Mouse (Mus musculus) urinary bladder, adult 18-20 months (tissue): ENCODE measurements at regions not wholly inside any gene's neighbourhood (a gene's known extent, or its start where the extent isn't known, plus 50 kb on each side); places are given as distances from the start of the nearest gene placed in this dataset.

Source experiments
- DNase-seq, 2 experiments: peaks; one replicate each; pipeline ENCODE4 v3.0.0; 2022; ENCODE audit warnings: low spot score in 2 of 2, mixed read lengths in 2 of 2

GRCm38 (mm10) chr13:47862896-47863295 lies 398.1 kb upstream of the Id4 start:
- no peak for DNase-seq

DNA sequence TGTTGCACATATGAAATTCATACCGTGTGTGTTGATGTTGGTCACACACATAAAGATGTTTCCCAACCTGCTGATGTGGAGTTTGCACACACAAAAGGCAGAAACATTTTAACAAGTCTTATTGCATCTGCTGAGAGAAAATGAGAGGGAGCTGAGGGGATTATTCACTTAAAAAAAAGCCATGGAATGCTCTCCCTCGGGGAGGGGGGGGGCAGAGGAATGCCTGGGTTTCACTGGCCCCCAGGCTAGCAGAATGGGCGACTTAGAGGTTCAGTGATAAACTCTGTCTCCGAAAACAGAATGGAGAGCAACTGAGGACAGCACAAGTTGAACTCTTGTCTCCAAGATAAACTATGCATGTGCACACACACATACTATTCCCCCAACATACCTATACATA lies 392.4 kb upstream of the Id4 start:
- no peak for DNase-seq

DNA sequence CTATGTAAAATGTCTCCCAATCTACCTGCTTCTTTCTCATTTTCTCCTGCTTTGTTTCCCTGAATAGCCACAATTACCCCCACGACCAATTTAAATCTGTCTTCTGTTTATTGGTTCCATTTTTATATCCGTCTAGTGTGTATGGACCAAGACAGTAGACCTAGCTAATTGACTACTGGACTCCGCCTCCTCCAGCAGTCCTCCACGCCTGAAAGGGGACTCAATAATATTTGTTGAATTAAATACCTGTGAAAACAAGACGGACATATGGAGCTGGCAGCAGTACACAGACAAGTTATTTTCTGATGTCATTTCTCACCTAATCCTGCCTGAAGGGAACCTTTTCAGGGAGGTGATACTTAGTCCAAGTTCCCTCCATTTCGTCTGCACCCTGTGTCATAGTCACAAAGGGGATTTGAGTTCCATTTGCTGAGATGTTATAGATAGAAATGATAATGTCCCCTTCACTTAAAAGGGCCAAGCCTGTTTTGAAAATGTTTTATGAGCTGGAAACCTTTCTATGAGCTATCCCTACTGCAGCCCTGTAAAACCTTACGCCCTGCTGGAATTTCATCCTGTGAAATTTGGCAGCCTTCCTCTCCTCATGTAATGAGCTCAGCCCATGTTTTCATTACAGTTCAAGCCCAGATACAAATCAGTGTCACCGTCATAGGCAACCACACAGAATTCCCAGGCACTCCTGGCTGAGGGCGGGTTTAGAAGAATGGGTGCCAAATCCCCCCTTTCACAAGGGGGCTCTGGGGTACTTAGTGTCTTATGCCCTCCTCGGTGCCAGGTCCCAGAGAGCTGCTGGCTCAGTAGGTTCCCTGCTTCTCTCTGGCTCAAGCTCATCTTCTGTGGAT lies 391.1 kb upstream of the Id4 start:
- DNase-seq: peak in 1 of 2 experiments; percentile 26

DNA sequence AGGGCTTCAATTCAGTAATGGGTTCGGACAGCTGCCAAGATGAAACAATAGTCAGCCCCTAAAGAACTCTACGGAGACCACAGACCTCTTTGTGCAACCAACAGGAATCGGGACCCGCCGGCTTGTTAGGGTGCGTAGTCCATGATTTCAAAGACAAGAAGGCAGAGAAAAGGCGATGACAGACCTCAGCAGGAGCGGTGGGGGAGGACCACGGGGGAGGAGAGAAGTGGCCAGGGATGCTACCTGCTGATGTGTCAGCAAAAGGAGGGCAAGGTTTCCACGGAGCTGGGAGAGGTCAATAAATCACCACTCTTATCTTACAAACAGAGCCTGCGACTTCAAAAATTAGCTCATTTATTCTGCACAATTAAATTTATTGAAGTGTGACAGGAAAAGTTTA lies 388.4 kb upstream of the Id4 start:
- no peak for DNase-seq

DNA sequence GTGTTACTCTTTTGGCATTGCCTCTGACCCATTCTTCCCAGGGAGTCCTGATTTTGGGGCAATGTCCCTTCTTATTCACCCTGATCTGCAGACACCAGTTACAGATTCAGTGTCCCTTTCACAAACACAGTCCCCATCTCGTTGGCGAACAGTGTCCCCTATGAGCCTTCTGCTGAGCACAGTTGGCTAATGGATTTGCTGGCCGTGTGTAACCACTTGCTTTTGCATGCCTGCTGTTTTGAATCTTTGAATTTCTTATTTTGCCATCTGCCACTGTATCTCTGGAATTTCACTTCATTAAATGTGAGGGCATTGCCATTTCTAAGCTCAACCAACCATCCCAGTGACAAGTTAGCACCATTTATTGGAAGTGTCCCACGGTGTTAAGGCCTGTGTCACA lies 368.5 kb upstream of the Id4 start:
- DNase-seq: no peak

DNA sequence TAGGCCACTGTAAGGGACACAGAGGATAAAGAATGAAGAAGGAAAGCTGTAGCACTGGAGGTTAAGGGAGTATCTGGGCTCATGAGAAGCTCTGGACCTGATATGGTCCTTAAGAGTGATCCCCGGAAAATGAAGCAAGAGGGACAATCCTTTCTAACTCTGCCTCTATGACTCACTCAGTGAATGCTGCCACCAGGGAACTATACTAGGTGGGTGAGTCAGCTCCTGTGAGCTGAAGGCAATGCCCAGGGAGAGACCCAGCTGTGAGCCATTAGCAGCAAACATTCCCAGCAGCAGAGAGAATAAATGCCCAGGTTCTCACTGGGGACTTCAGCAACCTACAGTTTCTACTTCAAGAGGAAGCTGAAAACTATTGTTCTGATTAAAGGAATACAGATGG lies 366.7 kb upstream of the Id4 start:
- no peak for DNase-seq

GRCm38 (mm10) chr13:47895256-47895655 lies 365.8 kb upstream of the Id4 start:
- no peak for DNase-seq

GRCm38 (mm10) chr13:47896646-47897045 lies 364.4 kb upstream of the Id4 start:
- no peak for DNase-seq

GRCm38 (mm10) chr13:47909851-47910530 lies 351.0 kb upstream of the Id4 start:
- DNase-seq: no peak

DNA sequence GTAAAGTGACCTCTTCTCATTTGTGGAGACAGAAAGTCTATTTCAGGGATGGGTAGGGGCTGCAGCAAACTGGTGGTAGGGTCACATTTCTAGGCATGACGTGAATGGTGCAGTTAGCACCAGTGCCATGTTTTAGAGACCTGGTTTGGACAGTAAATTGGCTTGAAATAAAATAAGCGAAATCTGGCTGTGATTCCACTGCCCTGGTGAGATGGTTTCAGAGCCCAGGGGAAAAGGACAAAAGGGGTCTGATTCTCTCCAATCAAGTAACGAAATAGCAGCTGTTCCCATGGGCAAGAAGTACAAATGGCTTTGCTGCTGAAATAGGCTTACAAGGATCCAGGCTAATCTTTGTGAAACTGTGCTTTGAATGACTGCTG lies 350.5 kb upstream of the Id4 start:
- DNase-seq: no peak

DNA sequence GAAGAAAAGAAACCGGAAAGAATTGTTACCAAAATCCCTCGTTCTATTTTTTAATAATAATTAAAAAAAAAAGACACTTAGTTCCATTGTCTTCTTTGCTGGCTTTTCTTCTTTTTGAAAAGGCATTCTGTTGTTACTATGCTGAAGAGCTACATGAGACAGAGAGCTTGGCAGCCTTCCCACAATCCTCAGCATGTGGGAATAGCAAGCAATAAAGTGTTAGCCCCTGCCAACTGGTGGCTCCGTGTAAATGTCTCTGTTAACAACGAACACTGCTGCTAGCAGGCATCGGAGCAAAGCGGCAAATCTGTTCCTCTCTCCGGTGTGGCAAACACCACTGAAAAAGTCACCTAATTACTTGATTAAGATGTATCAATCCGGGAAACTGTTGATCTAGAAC lies 344.6 kb upstream of the Id4 start:
- no peak for DNase-seq

DNA sequence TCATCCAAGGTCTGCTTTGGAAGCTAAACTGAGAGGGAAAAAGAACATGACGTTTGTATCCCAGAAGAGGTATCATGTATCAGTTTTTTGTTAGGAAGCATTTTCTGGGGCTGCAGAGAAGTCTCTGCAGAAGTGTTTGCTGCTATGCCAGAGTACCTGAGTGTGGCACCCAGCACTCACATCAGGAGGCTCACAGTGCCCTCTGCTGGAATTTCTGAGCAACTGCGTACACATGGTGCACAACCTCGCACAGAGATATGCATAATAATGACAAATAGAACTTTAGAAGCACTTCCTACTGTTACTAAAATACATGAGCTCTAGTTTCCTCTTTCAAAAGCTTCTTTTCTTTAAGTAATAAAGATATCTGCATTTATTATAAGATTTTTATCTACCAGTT lies 343.7 kb upstream of the Id4 start:
- no peak for DNase-seq

DNA sequence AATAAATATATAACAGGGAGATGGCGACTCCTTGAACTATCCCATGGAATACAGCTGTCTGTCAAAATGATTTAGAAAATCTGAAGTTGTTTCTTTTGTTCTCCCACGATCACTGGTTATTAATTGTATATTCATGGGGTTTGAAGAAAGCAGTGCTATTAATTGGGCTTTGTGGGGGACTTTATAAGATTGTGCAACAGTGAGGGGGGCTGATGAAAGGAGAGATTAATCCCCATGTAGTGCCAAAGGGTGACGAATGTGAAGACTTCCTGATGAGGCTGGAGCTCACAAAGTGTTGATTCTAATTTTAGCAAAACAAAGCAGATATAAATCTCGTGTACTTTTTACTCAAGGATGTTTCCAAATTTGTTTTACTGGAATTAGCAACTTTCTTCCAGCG lies 340.0 kb upstream of the Id4 start:
- DNase-seq: no peak

DNA sequence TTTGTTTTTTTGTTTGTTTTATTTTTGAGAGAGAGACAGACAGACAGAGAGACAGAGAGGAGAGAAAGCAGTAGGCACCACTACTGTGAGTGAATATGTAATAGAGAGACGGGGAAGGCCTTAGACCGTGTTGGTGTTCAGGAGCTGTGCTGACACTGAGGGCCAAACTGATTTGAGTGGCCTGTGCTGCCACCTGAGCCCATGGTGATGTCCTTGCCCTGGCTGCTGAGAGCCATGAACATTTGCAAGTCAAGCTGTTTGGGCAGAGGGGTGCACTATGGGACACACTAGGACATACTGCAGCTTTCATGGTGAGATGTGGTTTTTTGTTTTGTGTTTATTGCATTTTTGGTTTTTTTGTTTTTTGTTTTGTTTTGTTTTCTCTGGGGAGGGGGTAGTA lies 320.3 kb upstream of the Id4 start:
- DNase-seq: no peak

GRCm38 (mm10) chr13:47942368-47942787 lies 318.6 kb upstream of the Id4 start:
- DNase-seq: no peak

DNA sequence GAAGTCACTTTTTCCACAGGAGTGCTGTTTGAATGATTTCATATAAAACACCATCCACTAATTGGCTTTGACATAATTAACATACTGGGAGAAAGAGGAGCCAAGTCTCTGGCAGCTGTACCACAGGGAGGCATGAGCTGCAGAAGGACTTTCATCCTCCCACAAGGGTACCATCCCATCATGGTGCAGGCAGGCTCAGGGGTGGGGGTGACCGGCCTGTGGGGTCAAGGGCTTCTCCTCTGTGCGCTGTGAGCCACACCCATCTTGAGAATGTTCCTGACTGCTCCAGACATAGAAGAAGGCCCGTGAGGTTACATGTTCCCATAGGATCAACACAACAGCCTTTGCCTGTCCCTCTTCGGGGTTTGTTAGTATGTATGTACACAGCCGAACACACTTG lies 317.4 kb upstream of the Id4 start:
- no peak for DNase-seq

- no peak for DNase-seq
Observed at GRCm38 (mm10) chr13:47948098-47948865, 312.7 kb upstream of the Id4 start.

- DNase-seq: no peak
Observed at GRCm38 (mm10) chr13:47950456-47950855, 310.6 kb upstream of the Id4 start.

DNA sequence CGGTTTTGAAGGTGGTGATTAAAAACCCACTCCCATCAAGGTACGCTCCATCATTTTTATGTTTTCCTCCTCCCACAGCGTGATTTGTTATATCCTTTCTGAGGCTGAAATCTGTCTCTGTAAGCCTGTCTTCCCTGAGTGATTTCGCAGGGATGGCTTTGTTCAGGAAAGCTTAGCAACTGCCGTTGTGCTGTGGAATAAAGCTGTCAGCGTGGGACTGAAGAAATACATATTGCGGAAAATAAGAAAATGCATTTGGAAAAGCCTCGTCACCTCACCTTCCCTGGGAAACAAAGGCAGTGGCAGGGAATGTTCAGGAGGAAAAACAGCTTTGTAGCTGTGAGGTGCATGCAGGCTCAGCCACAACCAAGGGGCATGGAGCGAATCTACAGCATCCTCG lies 310.0 kb upstream of the Id4 start:
- no peak for DNase-seq

GRCm38 (mm10) chr13:47952946-47953345 lies 308.1 kb upstream of the Id4 start:
- no peak for DNase-seq

DNA sequence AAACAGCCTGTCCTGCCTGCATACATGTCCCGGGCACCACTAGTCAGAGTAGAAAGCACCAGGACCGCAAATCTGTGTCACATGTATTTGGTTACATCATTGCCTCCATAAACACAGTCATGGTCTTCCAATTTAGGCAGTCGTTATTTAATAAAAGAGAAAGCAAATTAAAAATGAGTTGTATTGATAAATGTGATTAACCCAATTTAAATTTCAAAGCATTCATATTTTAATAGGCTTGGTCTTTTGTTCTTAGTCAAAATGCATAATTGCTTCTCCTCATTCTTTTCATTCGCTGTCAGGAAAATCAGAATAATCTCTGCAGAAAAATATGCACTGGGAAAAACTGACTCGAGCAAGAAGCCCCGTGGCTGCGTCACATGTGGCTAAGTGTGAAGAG lies 307.3 kb upstream of the Id4 start:
- no peak for DNase-seq

DNA sequence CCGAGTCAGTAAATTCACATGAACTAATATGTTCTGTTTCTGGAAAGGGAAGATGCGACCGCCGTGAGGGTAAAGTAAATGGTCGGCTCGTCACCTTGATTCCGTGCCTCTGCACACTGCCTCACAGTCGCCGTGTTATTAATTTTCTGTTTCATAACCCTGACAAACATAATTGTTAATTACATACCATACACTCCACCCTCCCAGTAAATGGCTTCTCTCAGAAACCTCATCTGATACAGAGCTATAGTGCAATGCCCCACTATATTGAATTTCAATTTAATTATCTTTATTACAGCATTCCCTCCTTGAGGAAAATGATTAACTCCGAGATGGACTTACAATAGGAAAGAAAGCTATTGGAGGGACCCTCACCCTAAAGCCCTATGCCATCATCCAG lies 305.5 kb upstream of the Id4 start:
- no peak for DNase-seq

GRCm38 (mm10) chr13:47957662-47958061 lies 303.4 kb upstream of the Id4 start:
- no peak for DNase-seq
